19 mouse cellular contexts compared by ENCODE assay signal in the genomic region with DNA sequence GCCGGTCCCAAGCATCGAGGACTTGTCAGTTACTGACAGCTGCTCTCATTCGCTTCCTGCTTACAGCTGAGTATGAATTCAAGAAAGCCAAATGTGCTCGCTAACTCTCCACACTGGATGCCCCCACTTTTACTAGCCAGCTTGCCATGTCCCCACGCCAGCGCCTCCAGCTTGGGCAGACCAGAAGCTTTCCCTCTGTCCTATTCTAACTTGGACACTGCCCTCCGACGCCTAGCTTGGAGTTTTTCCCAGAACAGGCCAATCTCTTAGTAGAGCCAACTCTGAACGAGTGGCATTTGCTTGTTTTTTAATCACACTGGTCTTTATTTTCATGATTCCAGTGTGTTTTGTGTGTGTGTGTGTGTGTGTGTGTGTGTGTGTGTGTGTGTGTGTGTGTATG.
DNase-seq lines count a peak whose midpoint lies in the region; ATAC-seq lines count a peak whose summit lies in the region.
"Had no signal": no experiment of that assay in that cellular context is flagged by ENCODE, and none has a peak within 500 bp of the region (broad histone marks: within the 10 kb centered on the region; RNA-seq: fewer than 3 reads in every experiment).

No protein-coding gene starts in this region.

- no peaks in the 10 kb centered on the region for H3K27me3 ChIP-seq in forebrain, embryonic 11.5 days (ENCODE audit: control insufficient read depth, insufficient read depth, low read length)
- H3K27me3 ChIP-seq in forebrain, embryonic 12.5 days: no peaks in the 10 kb centered on the region
- H3K27me3 ChIP-seq: embryonic facial prominence, embryonic 12.5 days; forebrain, embryonic 13.5 days had no signal

- no peaks in the 10 kb centered on the region for H3K4me1 ChIP-seq in forebrain, embryonic 11.5 days (replicated peaks; ENCODE audit: control insufficient read depth, insufficient read depth, low read length)
- H3K4me1 ChIP-seq in forebrain, embryonic 12.5 days: peaks cover 7% of the 10 kb centered on the region; the same call in 1 of the 2 replicates
- H3K4me1 ChIP-seq: embryonic facial prominence, embryonic 12.5 days had no signal

- H3K27ac ChIP-seq in forebrain, embryonic 11.5 days (ENCODE audit: low read depth, low read length): no peak overlapping the region
- no peak overlapping the region for H3K27ac ChIP-seq in forebrain, embryonic 12.5 days
- H3K27ac ChIP-seq: embryonic facial prominence, embryonic 10.5 days; embryonic facial prominence, embryonic 12.5 days; forebrain, embryonic 13.5 days had no signal

- no peak overlapping the region for H3K4me3 ChIP-seq in forebrain, embryonic 11.5 days (ENCODE audit: low read depth, low read length)
- no peak overlapping the region for H3K4me3 ChIP-seq in forebrain, embryonic 12.5 days (replicated peaks)
- H3K4me3 ChIP-seq: embryonic facial prominence, embryonic 10.5 days; embryonic facial prominence, embryonic 12.5 days; forebrain, embryonic 13.5 days had no signal

- H3K9ac ChIP-seq in forebrain, embryonic 11.5 days (ENCODE audit: low read length): no peak overlapping the region
- no peak overlapping the region for H3K9ac ChIP-seq in forebrain, embryonic 12.5 days
- H3K9ac ChIP-seq: embryonic facial prominence, embryonic 12.5 days; forebrain, embryonic 13.5 days had no signal

- DNase-seq in forebrain, embryonic 11.5 days (ENCODE audit: low spot score): peak; percentile 36
- peak; percentile 82 for DNase-seq in heart, adult 11 months
- no peak for DNase-seq in heart, postnatal 4 days
- DNase-seq in left cerebral cortex, postnatal 4 days: peak; percentile 24
- DNase-seq in left cerebral cortex, adult 9 months (ENCODE audit: low spot score in 2 of 2): no peak
- peak; percentile 76 for DNase-seq in adipocyte (ENCODE audit: low spot score)
- no peak for DNase-seq in ovary, postnatal 36 days (ENCODE audit: low spot score)
- DNase-seq: adrenal gland, adult 8-10 months; adrenal gland, postnatal 14 days; adrenal gland, postnatal 36 days; cerebellum, adult 11-12 months; cerebellum, adult 8-10 months; cerebellum, adult 9-11 months; cerebellum, postnatal 25 days had no signal

- no peak for ATAC-seq in forebrain, embryonic 11.5 days (replicated peaks; ENCODE audit: low FRiP score)
- no peak for ATAC-seq in forebrain, embryonic 12.5 days (ENCODE audit: low FRiP score)
- ATAC-seq: forebrain, embryonic 13.5 days; forebrain, embryonic 16.5 days had no signal

- WGBS in forebrain, embryonic 11.5 days: 95% methylated on average over 9 of the region's 9 CpGs
- WGBS in forebrain, embryonic 12.5 days: 95% methylated on average over 9 of the region's 9 CpGs

- H3K36me3 ChIP-seq in forebrain, embryonic 11.5 days (ENCODE audit: control insufficient read depth, insufficient read depth, low read length): no peaks in the 10 kb centered on the region
- no peaks in the 10 kb centered on the region for H3K36me3 ChIP-seq in forebrain, embryonic 12.5 days (replicated peaks)
- H3K36me3 ChIP-seq: embryonic facial prominence, embryonic 10.5 days; embryonic facial prominence, embryonic 12.5 days had no signal

- no peaks in the 10 kb centered on the region for H3K9me3 ChIP-seq in forebrain, embryonic 11.5 days (ENCODE audit: control insufficient read depth, low read length)
- H3K9me3 ChIP-seq in forebrain, embryonic 12.5 days: 0 out of 2 replicates have a peak, but pooled peaks cover 8% of the 10 kb centered on the region
- H3K9me3 ChIP-seq: embryonic facial prominence, embryonic 12.5 days had no signal

- no peak overlapping the region for H3K4me2 ChIP-seq in forebrain, embryonic 11.5 days (ENCODE audit: low read depth, low read length, severe bottlenecking)
- no peak overlapping the region for H3K4me2 ChIP-seq in forebrain, embryonic 12.5 days
- H3K4me2 ChIP-seq: embryonic facial prominence, embryonic 12.5 days; forebrain, embryonic 13.5 days had no signal

- intact Hi-C loops in left cerebral cortex, postnatal 4 days (cut with DNase I): no loop called here

Comparison
In these comparisons a context has a peak if more than half of its experiments do, and no peak if none do; other contexts are left out.
1. DNase-seq: peak in forebrain, embryonic 11.5 days (single experiment), heart, adult 11 months (single experiment), left cerebral cortex, postnatal 4 days (single experiment) and adipocyte (single experiment); none in heart, postnatal 4 days (single experiment), left cerebral cortex, adult 9 months (0 of 2) and ovary, postnatal 36 days (single experiment).